Mouse (Mus musculus): ENCODE measurements around the gene Pde4b. TPM values are rescaled to one million over a fixed set of nuclear protein-coding genes. Genes with fewer than 3 reads are reported as not detected.
"Not testable (repeated sequence)": the region's sequence is repeated elsewhere in the genome, so short reads cannot be mapped to it uniquely, and the experiment has no call there.

Gene Pde4b
- total RNA-seq, 2 experiments from 2014 or later, result 37.4 to 45.2 TPM

- DNase-seq, result no peak
These were observed 393.6 kb downstream of the Pde4b start for GRCm38 (mm10) chr4:102480830-102481484.

- no peak for DNase-seq
These were observed 396.1 kb downstream of the Pde4b start for GRCm38 (mm10) chr4:102483354-102484018.

GRCm38 (mm10) chr4:102484738-102485137 is 397.4 kb downstream of the Pde4b start:
- DNase-seq, result no peak

- DNase-seq, result no peak
These were observed 399.0 kb downstream of the Pde4b start for GRCm38 (mm10) chr4:102486134-102486920.

- no peak for DNase-seq
These were observed 399.5 kb downstream of the Pde4b start for GRCm38 (mm10) chr4:102486921-102487240.

- DNase-seq, result no peak
These were observed 400.7 kb downstream of the Pde4b start for GRCm38 (mm10) chr4:102488000-102488399.

GRCm38 (mm10) chr4:102491468-102492123 is 404.3 kb downstream of the Pde4b start:
- no peak for DNase-seq

- no peak for DNase-seq
These were observed 405.6 kb downstream of the Pde4b start for GRCm38 (mm10) chr4:102492911-102493310.

GRCm38 (mm10) chr4:102493342-102494128 is 406.2 kb downstream of the Pde4b start:
- DNase-seq, result no peak

GRCm38 (mm10) chr4:102494203-102494602 is 406.9 kb downstream of the Pde4b start:
- not testable (repeated sequence) for DNase-seq

GRCm38 (mm10) chr4:102495001-102495400 is 407.7 kb downstream of the Pde4b start:
- no peak for DNase-seq

- DNase-seq, result peak; percentile 49
These were observed 408.1 kb downstream of the Pde4b start for GRCm38 (mm10) chr4:102495474-102495873.

- DNase-seq, result no peak
These were observed 409.2 kb downstream of the Pde4b start for GRCm38 (mm10) chr4:102496269-102497177.

GRCm38 (mm10) chr4:102497221-102497620 is 409.9 kb downstream of the Pde4b start:
- no peak for DNase-seq

- no peak for DNase-seq
These were observed 411.0 kb downstream of the Pde4b start for GRCm38 (mm10) chr4:102498169-102498919.

- no peak for DNase-seq
These were observed 411.6 kb downstream of the Pde4b start for GRCm38 (mm10) chr4:102498920-102499316.

- peak; percentile 38 for DNase-seq
These were observed 418.4 kb downstream of the Pde4b start for GRCm38 (mm10) chr4:102505714-102506113.

GRCm38 (mm10) chr4:102506376-102507280 is 419.3 kb downstream of the Pde4b start:
- DNase-seq, result no peak

GRCm38 (mm10) chr4:102507344-102507743 is 420.0 kb downstream of the Pde4b start:
- no peak for DNase-seq
